Comparison of ENCODE assay signal across 8 mouse cellular contexts in genomic region chrX:104413183-104413983, GRCm38 (mm10). TPM values are rescaled to one million over a fixed set of nuclear protein-coding genes. Genes with fewer than 3 reads are reported as not detected.
DNase-seq lines count a peak whose midpoint lies in the region; ATAC-seq and TF ChIP-seq lines count a peak whose summit lies in the region.

Gene Abcb7, minus strand, starts transcription at chrX:104413856.

- TF ChIP-seq CTCF in bone marrow, adult 2 months (IDR thresholded peaks at IDR 0.05; ENCODE audit: control insufficient read depth, insufficient read depth, low read length): no peak

- peak; percentile 95 for ATAC-seq in embryonic facial prominence, embryonic 14.5 days (ENCODE audit: low read depth)
- peak; percentile 94 for ATAC-seq in limb, embryonic 13.5 days (ENCODE audit: low FRiP score, low read depth)
- ATAC-seq in midbrain, embryonic 15.5 days (replicated peaks): peak; percentile 98

- peak within 1 kb of the TSS; percentile 83 for H3K9ac ChIP-seq in embryonic facial prominence, embryonic 14.5 days (ENCODE audit: low read depth, low read length)
- H3K9ac ChIP-seq in limb, embryonic 13.5 days: peak within 1 kb of the TSS; percentile 79
- peak within 1 kb of the TSS; percentile 51 for H3K9ac ChIP-seq in midbrain, embryonic 15.5 days

- peaks cover 11% of the 10 kb centered on the region for H3K27me3 ChIP-seq in embryonic facial prominence, embryonic 14.5 days (replicated peaks; ENCODE audit: control insufficient read depth, insufficient read depth, low read length)
- peaks cover 31% of the 10 kb centered on the region for H3K27me3 ChIP-seq in limb, embryonic 13.5 days
- peaks cover 11% of the 10 kb centered on the region for H3K27me3 ChIP-seq in midbrain, embryonic 15.5 days (replicated peaks)

- no peaks in the 10 kb centered on the region for H3K9me3 ChIP-seq in embryonic facial prominence, embryonic 14.5 days (ENCODE audit: control insufficient read depth, low read length)
- H3K9me3 ChIP-seq in limb, embryonic 13.5 days: no peaks in the 10 kb centered on the region
- H3K9me3 ChIP-seq in midbrain, embryonic 15.5 days: no peaks in the 10 kb centered on the region

- no peaks in the 10 kb centered on the region for H3K4me1 ChIP-seq in bone marrow, adult 2 months (ENCODE audit: control insufficient read depth, insufficient read depth, low read length)
- no peaks in the 10 kb centered on the region for H3K4me1 ChIP-seq in embryonic facial prominence, embryonic 14.5 days (ENCODE audit: control insufficient read depth, insufficient read depth, low read length)
- no peaks in the 10 kb centered on the region for H3K4me1 ChIP-seq in limb, embryonic 13.5 days
- 0 out of 2 replicates have a peak, but pooled peaks cover 3% of the 10 kb centered on the region for H3K4me1 ChIP-seq in midbrain, embryonic 15.5 days

- WGBS in bone marrow, adult 2 months: 13% methylated on average over 58 of the region's 58 CpGs
- 19% methylated on average over 49 of the region's 58 CpGs for WGBS in embryonic facial prominence, embryonic 14.5 days
- 17% methylated on average over 58 of the region's 58 CpGs for WGBS in limb, embryonic 13.5 days
- 23% methylated on average over 58 of the region's 58 CpGs for WGBS in midbrain, embryonic 15.5 days

- peak within 1 kb of the TSS; percentile 98 for H3K27ac ChIP-seq in bone marrow, adult 2 months (ENCODE audit: control insufficient read depth, insufficient read depth, low read depth, low read length, poor library complexity)
- H3K27ac ChIP-seq in embryonic facial prominence, embryonic 14.5 days (replicated peaks; ENCODE audit: low read depth, low read length): peak within 1 kb of the TSS; percentile 93
- peak within 1 kb of the TSS; percentile 88 for H3K27ac ChIP-seq in limb, embryonic 13.5 days
- peak within 1 kb of the TSS; percentile 89 for H3K27ac ChIP-seq in midbrain, embryonic 15.5 days

- peak within 1 kb of the TSS; percentile 51 for H3K4me2 ChIP-seq in embryonic facial prominence, embryonic 14.5 days (ENCODE audit: low read depth, low read length)
- H3K4me2 ChIP-seq in limb, embryonic 13.5 days (replicated peaks): peak within 1 kb of the TSS; percentile 59
- peak within 1 kb of the TSS; percentile 51 for H3K4me2 ChIP-seq in midbrain, embryonic 15.5 days

- DNase-seq in A20 (ENCODE audit: low read depth, low spot score): peak; percentile 89
- peak; percentile 92 for DNase-seq in embryonic facial prominence, embryonic 14.5 days (ENCODE audit: low spot score)
- peak; percentile 76 for DNase-seq in heart, adult 8-10 months (ENCODE audit: low spot score)
- DNase-seq in kidney, adult 9 months: peak; percentile 87
- peak; percentile 69 to 79 for DNase-seq in spleen, adult 18-20 months

- no peaks in the 10 kb centered on the region for H3K36me3 ChIP-seq in embryonic facial prominence, embryonic 14.5 days (ENCODE audit: control insufficient read depth, insufficient read depth, low read length)
- H3K36me3 ChIP-seq in limb, embryonic 13.5 days: no peaks in the 10 kb centered on the region
- H3K36me3 ChIP-seq in midbrain, embryonic 15.5 days (replicated peaks): no peaks in the 10 kb centered on the region

- peak; percentile 53; the same call in 1 of the 2 replicates for TF ChIP-seq POLR2A in bone marrow, adult 2 months (IDR thresholded peaks at IDR 0.05; ENCODE audit: borderline replicate concordance, control insufficient read depth, low read depth, low read length)

- peak within 1 kb of the TSS; percentile 92 for H3K4me3 ChIP-seq in bone marrow, adult 2 months (replicated peaks; ENCODE audit: control insufficient read depth, low read depth, low read length)
- peak within 1 kb of the TSS; percentile 60 for H3K4me3 ChIP-seq in embryonic facial prominence, embryonic 14.5 days (ENCODE audit: low read depth, low read length)
- peak within 1 kb of the TSS; percentile 61 for H3K4me3 ChIP-seq in limb, embryonic 13.5 days
- peak within 1 kb of the TSS; percentile 60 for H3K4me3 ChIP-seq in midbrain, embryonic 15.5 days

RNA-seq across cellular contexts. Expression of gene Abcb7, which starts in this region (rescaled TPM):
- 5.9 and 7.3 TPM in 2 replicates for polyA plus RNA-seq in bone marrow, adult 2 months (2011; ENCODE audit: insufficient read depth, insufficient read length, low replicate concordance, missing spikeins)
- polyA plus RNA-seq in embryonic facial prominence, embryonic 14.5 days (2014; fragmentation: Nextera tagmentation; extraction: Ambion mirVana): 9.4 and 9.7 TPM in 2 replicates
- 10 to 100 TPM; 31.3 to 39.9 (median 36.2) TPM for total RNA-seq in heart, adult 8-10 months (2022)
- polyA plus RNA-seq in limb, embryonic 13.5 days (2015; fragmentation: Nextera tagmentation; extraction: Ambion mirVana): 5.7 and 5.9 TPM in 2 replicates
- polyA plus RNA-seq in midbrain, embryonic 15.5 days (2015; fragmentation: Nextera tagmentation; extraction: Ambion mirVana): 6.1 and 7.3 TPM in 2 replicates

Comparison
In these comparisons a context has a peak if more than half of its experiments do, and no peak if none do; other contexts are left out.
1. Peak in every context shown above with its lines: DNase-seq, ATAC-seq, H3K4me3 ChIP-seq and H3K27ac ChIP-seq.